Mouse (Mus musculus) liver, postnatal 0 days (tissue): ENCODE measurements around the gene Mdn1.

Experiments used
- CTCF ChIP-seq: sonication (generic); IDR thresholded peaks from 2 replicates; pipeline ENCODE4 v1.5.1; 2016; ENCODE audit warnings: antibody characterized with exemption, low read depth
- EP300 ChIP-seq: IDR thresholded peaks from 2 replicates; pipeline ENCODE4 v1.6.1; 2016; ENCODE audit warnings: antibody characterized with exemption, low read depth, mild to moderate bottlenecking

DNA sequence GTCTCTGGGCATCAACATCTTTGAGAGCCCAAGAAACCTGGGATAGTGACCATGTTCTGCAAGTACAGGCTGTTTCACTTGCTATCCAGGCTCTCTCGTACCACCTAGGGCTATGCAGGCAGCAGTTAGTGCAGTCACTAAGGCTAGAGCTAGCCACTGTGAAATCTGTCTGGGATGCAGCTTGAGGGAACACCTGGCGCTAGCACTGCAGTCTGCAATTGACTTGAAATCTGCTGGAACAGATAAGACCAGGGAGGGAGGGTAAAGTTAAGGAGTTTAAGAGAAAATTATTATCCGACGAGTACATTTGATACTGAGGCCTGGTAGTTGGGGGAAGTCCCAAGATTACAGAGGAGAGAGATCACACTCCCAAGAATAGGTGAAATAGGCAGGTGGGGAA, 123.1 kb downstream of the Mdn1 start:
- TF ChIP-seq CTCF: no peak
- TF ChIP-seq EP300: no peak
